Mouse (Mus musculus): ENCODE measurements around the gene Etd. TPM values are rescaled to one million over a fixed set of nuclear protein-coding genes. Genes with fewer than 3 reads are reported as not detected.
"Not testable (repeated sequence)": the region's sequence is repeated elsewhere in the genome, so short reads cannot be mapped to it uniquely, and the experiment has no call there.

Etd gene
- not detected for total RNA-seq (2021)

GRCm38 (mm10) chrX:53434618-53435017, at the start of gene Etd:
Gene Etd, plus strand, starts transcription at chrX:53434918.
- no peak for DNase-seq (ENCODE audit: extremely low spot score in 1 of 2, low spot score in 1 of 2)

- no peak for DNase-seq (ENCODE audit: extremely low spot score in 1 of 2, low spot score in 1 of 2)
Observed at GRCm38 (mm10) chrX:53386362-53386761, 48.4 kb upstream of the Etd start.

DNA sequence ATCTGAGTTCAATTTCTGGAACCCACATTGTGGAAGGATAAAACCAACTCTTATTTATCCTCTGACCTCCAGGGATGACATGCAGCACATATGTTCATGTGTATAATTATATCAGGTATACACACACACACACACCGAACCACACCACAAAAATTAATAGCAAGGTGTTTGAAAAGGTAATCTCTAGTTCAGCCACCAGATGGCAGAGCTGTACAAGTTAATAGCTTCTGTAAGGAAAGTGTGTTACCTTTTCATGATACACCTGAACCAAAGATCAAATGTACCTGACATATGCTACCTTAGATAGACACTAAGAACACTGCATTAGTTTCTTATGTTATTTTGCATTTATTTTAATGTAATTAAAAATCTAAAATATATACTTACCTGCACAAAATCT, 1.8 kb upstream of the Etd start:
- peak in 1 of 2 experiments; percentile 3 for DNase-seq (ENCODE audit: extremely low spot score in 1 of 2, low spot score in 1 of 2)

GRCm38 (mm10) chrX:53459573-53459972, 24.9 kb downstream of the Etd start:
- no peak for DNase-seq (ENCODE audit: extremely low spot score in 1 of 2, low spot score in 1 of 2)

- not testable (repeated sequence) for DNase-seq (ENCODE audit: extremely low spot score in 1 of 2, low spot score in 1 of 2)
Observed at GRCm38 (mm10) chrX:53464194-53464593, 29.5 kb downstream of the Etd start.

Other genes starting within 250 kb of the Etd start
- gene Plac1, start 194.8 kb upstream of the Etd start, total RNA-seq (2021): not detected
- 1 to 10 TPM; 2.7 to 3.6 TPM for gene Fam122b, start 165.1 kb upstream of the Etd start, total RNA-seq (2021)
- gene Fam122c, start 161.5 kb upstream of the Etd start, total RNA-seq (2021): not detected
- 10 to 100 TPM; 13.2 to 14.5 TPM for gene Mospd1, start 64.4 kb upstream of the Etd start, total RNA-seq (2021)
- gene Rtl8c, start 173.1 kb downstream of the Etd start, total RNA-seq (2021): 100 to 1,000 TPM; 149 to 204 TPM
- not detected for gene Gm14597, start 174.1 kb downstream of the Etd start, total RNA-seq (2021)
- 100 to 1,000 TPM; 199 to 276 TPM for gene Rtl8a, start 208.8 kb downstream of the Etd start, total RNA-seq (2021)
- 100 to 1,000 TPM; 193 to 216 TPM for gene Rtl8b, start 235.5 kb downstream of the Etd start, total RNA-seq (2021)